Mouse (Mus musculus) liver, adult 2 months (tissue): Measurements from ENCODE around the gene Sh3rf3.

Experiments used
- CTCF ChIP-seq: fragments of 200-500 bp; IDR thresholded peaks from 2 replicates; pipeline ENCODE4 v1.5.1; 2011; ENCODE audit warnings: low read depth, low read length, control low read depth
- POLR2A ChIP-seq: fragments of 200-500 bp; IDR thresholded peaks from 2 replicates; pipeline ENCODE4 v1.6.1; 2011; ENCODE audit warnings: low read length, control low read depth; ENCODE audit not compliant: insufficient read depth; ENCODE audit errors: extremely low read depth

DNA sequence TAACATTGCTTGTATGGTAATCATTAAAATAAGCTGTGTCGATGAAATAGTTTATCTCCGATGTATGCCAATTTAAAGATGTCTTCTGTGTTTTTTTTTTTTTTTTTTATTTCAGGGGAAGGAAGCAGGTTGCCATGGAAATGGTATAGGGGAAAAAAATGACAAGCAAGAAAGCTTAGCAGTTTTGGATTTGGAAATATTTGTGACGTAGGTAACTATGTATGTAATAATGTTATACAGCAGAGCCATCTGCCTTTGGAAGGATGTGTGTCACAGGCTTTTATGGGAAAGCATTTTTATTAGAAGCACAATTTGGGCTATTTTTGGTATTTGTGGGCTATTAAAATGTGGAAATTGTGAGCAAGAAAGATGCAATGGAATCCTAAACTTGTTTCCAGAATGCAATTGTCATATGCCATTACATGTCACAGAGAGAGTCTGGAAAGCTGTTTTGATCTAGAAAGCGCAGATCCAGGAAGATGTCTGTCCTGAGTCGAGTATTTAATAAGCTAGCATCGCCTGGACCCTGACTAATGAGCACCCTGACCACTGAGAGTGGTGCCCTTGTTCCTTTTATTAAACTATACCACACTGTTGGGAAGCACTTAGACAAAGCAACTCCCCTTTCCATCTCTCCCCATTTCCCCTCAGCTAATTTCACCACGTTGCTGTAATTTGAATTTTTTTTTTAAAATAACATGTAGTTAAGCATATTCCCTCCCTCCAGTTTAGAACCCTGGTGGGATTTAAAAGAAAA, 58.8 kb downstream of the Sh3rf3 start:
- TF ChIP-seq POLR2A (no peak), CTCF (no peak)
